Mouse (Mus musculus) kidney, postnatal 4 days (tissue): ENCODE measurements at regions not wholly inside any gene's neighbourhood (a gene's known extent, or its start where the extent isn't known, plus 50 kb on each side); places are given as distances from the start of the nearest gene placed in this dataset.

Experiments
- DNase-seq, 2 experiments: peaks; one replicate each; pipeline ENCODE4 v3.0.0; 2021; ENCODE audit warnings: mixed read lengths in 2 of 2

GRCm38 (mm10) chr1:41420489-41421327, 615.3 kb downstream of the Tmem182 start:
- DNase-seq: no peak

GRCm38 (mm10) chr1:41427853-41428252, 622.5 kb downstream of the Tmem182 start:
- DNase-seq: no peak

GRCm38 (mm10) chr1:41431127-41431690, 625.8 kb downstream of the Tmem182 start:
- DNase-seq: no peak

- no peak for DNase-seq
Measured at GRCm38 (mm10) chr1:41435379-41435778, 630.0 kb downstream of the Tmem182 start.

GRCm38 (mm10) chr1:41449972-41450371, 644.6 kb downstream of the Tmem182 start:
- DNase-seq: no peak
